Mouse (Mus musculus): ENCODE results near the gene Rcan2.

Rcan2 gene

DNA sequence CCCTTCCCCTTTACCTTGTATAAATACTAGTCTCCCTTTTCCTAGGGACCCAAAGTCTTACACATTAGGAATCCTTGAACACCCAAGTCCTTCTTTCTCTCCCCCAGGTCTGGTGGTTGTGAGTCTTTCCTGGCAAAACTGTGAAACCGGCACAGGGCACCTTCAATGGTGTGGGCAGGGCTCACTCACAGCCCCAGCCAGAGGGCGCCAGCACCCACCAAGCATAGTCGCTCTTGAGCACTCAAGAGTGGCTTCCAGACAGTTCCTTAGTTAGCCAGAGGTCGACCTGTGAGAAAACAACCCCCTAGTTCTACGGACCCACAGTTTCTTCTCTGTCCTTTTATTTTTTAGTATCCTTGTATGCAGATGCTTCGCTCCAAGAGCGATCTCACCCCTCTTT, at the start of gene Rcan2:
Gene Rcan2 (plus strand): TSS at position 275 of the 400 bp plus-strand sequence.
- DNase-seq (ENCODE audit: low read depth) = peak; percentile 54

DNA sequence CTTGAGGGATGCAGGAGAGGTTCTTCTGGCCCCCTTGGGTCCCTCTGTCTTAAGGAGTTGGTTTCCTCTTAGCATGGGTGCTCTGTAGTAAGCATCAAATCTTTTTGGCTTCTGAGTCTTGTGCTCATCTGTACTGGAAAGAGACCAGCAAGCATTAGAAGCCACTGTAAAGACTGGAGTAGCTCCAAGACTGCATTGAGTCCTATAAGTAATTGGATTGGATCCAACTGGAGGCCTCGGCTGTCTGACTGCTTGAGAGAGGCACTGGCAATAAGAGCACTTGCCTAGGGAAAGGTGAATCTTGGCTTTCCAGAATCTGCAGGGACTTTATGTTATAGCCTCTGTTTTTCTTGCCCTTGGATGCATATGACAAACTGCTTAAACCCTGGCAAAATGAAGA, 48.3 kb upstream of the Rcan2 start:
- DNase-seq (ENCODE audit: low read depth) = no peak

DNA sequence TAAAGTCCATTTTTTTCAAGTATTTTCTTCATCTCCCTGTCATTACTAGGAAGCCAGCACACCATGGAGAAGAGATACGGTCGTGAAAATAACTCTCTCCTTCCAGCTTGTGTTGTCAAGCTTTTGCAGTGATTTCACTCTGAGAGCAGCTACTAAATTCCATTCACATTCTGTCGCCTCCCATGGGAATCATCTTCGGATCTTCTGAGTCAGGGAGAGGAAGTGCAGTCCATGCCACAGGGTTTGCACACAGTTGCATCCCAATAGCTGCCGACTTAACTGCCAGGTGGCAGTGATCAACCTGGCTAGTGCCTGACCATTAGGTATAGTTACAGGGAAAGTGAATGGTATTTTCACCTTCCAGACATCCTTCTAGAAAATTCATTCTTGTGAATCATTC, 46.5 kb upstream of the Rcan2 start:
- DNase-seq (ENCODE audit: low read depth) = no peak

DNA sequence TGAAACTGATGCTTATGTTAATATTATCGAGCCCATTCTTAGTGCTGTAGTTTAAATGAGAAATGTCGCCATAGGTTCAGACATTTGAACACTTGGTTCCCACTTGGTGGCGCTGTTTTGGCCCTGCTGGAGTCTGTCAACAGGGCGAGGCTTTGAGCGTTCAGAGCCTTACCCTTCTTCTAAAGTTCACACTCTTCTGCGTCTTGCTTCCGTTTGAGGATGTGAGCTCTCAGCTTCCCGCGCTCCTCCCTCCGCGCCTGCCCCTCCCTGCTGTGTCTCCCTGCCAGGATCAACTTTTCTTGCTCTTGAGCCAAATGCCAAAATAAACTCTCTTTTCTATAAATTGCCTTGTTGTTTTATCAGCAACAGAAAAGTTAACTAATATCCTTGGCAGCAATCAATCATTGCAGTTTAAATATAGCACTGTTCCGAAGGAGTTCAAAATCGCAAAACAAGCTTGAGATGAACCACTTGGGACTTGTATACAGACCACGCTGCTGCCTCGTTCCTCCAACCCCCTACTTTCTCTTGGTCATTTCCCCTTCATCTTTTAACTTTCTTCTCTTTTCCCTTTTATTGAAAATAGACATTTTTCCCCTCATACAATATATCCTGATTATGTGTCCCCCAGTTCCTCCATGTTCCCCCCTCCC, 42.4 kb upstream of the Rcan2 start:
- peak; percentile 6 for DNase-seq (ENCODE audit: low read depth)

DNA sequence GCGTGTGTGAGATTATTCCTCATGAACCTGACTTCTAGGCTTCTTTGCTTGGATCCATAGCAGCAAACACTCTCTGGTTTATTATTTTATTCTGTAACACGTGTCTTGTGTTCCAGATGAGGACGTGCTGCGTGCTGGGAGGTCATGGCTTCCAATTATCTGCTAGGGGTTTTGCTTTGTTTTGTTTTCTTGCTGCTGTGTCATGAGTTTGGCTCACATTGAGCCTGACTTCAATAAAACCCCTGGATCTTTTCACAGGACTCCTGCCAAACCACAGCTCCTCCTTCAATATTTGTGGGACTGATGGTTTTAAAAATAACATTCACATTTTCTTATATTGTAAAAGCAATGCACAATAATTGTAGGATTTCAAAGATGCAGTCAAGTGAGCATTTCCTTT, 16.6 kb upstream of the Rcan2 start:
- DNase-seq (ENCODE audit: low read depth) = no peak

DNA sequence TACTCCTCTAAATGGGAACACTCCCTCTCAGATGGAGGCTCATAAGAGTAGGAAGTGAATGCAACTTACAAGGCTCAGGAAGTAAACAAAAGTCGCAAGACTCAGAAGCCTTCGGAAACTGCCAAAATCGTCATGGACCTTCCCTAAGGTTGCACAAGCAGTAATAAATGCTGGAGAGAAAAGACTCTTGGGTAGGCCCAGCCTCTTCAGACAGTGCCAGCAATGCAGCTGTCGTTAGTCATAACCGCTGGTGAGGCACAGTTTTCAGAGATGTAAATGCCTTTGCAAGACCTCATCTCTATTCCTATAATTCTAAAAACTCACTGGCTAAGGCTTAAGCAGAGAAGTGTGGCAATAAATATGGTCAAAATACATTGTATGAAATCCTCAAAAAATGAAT, 12.9 kb upstream of the Rcan2 start:
- DNase-seq (ENCODE audit: low read depth) = no peak

DNA sequence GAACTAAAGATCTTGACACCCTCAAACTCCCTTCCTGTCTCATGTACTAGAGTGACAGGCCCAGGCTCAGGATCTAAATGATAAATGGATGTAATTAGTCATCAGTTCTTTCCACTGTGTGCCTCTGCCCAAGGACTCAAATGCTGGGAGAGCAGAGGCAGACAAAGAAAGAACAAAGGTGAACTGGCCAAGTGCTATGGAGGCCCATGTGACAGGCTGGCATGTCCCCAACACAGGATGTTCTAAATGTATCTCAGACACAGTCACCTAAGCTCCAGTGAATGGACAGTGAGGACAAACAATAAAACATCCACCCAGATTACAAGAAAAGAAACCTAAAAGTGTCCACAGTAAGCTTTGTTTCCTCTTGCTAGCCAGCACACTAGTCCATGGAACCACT, 11.8 kb upstream of the Rcan2 start:
- DNase-seq (ENCODE audit: low read depth) = no peak

DNA sequence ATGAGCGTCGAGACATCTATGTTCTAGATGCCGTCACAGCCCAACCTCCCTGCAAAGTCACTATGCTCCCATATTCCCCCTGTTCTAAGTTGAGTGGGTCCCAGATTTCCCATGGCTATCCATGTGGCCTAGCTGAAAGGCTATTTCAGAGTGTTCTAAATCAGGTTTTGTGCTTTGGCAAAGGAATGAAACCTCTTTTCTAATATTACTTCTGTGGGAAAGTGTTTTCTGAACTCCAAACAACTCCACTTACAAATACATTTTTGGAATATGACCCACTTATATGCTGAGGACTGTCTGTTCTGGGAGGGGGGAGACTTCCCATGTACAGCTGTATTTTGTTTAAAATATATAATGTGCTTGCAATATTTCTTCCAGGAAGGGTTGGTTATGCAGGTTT, 9.4 kb upstream of the Rcan2 start:
- DNase-seq (ENCODE audit: low read depth) = no peak

DNA sequence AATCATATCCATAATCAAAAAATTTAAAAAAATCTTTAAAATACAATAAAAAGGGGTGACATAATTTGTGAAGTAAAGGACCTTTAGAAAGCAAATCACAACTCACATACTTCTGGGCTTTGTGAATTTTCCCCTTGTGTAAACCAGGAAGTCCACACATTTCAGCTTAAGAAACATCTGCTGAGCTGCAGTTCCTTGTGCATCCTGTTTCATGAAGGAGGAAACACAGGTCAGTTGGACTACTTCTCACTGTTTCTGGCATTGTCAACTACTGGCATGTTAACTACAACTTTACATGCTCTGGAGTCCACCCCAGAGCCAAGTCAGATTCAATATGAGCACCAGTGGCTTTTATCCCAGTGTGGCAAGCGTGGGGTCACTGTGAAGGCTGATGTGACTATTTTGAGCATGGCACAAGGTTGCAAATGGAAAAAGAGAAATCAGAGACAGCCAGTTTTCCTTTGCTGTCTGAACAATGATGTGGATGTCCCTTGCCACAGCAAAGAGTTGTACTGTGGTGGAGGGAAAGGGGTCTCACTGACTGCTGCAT, 6.3 kb upstream of the Rcan2 start:
- peak; percentile 28 for DNase-seq (ENCODE audit: low read depth)

DNA sequence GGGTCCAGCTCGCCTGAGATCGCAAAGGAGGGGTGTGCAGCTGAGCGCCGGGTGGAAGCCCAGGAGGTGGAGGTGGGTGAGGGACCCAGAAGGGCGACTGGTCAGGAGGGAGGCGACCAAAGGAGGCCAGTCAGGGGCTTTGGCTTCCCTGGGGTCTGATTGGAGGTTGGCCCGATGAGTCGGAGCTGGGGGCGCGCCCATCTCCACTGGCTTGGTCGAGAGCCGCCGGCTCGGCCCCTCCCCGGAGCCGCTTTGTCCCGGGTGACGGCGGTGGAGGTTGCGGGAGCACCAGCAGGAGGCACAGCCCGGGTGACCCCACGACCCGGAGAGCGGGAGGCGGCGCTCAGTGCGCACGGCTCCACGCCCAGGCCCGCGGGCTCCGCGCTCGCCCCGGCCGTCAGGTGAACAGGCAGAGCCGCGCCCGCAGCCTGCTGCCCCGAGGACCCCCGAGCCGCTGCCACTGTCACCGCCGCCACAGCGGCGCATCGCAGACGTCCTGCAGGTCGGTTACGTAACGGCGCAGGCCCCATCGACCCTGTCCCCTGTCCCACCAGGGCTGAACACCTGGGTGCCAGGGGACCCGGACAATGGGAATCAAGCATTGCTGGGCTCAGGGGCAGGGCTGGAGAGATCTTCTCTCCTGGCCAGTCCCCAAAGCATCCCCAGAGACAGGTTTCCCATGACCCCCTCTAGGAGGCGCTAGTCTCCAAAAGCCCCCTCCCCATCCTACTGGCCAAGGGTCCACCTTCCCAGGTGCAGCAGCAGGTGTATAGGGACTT, 633 bp downstream of the Rcan2 start:
- DNase-seq (ENCODE audit: low read depth) = peak; percentile 41

DNA sequence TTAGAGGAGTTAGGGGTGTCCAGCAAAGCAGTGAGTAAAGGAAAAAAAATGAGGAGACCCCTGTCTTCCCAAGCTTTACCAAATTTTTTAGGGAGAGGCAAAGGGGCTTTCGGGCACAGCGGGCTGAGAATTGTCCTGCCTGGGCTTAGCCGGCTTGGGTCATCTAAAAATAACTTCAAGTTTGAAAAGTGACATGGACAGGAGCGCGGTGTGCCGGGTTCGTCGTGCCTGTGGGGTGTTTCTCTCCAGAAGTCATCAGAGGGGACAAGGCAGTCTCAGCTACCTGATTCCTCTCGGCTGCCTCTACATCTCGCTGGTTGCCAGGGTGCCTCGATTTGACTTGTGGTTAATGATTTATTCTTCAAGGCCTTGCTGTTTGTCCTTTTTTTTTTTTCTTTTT, 1.3 kb downstream of the Rcan2 start:
- no peak for DNase-seq (ENCODE audit: low read depth)

DNA sequence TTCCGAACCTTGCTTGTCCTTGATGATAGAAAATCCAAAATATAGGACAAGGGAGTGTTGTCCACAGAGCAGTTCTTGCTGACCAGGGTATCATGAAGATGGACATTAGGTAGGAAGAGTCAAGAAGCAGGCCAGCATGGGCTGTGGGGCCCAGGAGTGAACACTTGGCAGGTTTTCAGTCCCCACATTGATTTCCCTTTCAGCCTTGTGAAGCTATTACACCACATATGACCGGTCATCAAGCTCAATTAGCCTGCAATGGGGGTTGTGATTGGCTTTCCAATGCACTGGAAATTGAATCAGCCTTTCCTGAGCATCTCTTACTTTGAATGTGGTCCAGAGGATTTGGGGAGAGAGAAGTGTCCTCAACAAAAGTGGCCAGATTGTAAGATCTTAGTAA, 2.0 kb downstream of the Rcan2 start:
- no peak for DNase-seq (ENCODE audit: low read depth)

DNA sequence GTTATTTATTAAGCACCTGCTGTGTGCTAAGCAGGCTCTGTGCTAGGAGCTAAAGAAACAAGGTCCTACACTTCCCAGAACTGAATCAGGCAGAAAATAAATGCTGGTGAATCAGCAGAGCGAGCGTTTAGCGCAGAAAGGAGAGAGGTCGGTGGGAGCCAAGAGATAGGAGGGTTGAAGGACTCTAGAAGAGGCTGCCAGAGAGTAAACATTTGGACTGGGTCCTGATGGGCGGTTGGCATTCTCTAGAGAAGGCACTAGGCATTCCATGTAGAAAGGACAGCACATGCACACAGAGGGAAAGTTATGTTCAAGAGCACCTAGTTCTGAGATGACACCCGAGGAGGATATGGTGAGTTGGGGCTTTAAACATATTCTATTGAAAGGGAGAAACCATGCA, 2.6 kb downstream of the Rcan2 start:
- DNase-seq (ENCODE audit: low read depth) = no peak

DNA sequence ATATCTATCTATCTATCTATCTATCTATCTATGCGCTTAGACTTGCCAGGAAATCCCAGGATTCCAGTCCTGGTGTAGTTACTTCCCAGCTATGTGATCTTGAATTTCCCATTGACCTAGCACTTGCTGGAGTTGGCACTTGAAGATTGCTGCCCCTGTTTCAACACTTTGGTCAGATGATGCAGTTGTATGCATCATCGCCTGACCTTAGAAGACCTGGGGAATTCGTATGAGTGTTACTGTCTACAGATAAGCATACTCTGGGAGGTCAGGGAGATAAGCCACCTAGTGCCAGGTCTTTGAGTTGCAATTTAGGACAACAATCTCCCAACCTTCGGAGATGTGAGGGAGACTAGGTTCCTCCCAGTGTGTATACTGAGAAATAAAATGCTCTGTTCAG, 5.7 kb downstream of the Rcan2 start:
- no peak for DNase-seq (ENCODE audit: low read depth)

DNA sequence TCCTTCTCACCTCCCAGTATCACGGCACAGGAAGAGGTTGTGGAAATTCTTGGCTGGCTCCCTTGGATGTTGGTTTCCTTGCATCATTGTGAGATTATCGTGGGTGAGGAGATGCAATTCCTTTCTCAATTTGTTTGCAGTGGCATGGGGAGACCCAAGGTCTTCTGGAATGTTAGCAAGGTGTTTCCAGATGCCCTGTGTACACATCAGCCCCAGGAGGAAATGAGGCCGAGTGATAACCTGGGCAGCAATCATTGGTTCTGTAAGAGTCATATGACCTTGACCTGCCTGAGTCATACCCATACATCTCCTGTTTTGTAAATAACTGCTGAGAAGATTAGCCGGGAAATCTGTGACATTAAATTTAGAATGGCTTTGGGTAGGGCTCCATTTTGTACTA, 10.3 kb downstream of the Rcan2 start:
- DNase-seq (ENCODE audit: low read depth) = no peak

DNA sequence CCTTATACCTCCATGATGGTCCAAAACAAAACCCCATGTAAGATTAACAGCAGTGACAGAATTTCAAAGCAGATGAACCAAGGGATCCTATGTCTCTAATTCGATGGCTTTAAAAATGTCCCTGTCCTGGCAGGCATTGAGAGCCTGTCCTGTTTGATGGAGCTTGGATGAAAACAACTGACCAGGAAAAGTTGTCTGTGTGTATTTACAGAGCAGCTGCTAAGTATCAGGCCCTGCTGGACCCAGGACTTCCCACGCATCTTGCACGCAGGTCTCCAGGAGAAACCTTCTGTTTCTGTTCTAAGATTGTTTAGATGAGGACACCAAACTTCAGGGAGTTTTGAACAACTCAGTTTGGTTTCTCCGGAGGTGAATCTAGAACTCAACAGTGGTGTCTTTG, 14.2 kb downstream of the Rcan2 start:
- DNase-seq (ENCODE audit: low read depth) = no peak

DNA sequence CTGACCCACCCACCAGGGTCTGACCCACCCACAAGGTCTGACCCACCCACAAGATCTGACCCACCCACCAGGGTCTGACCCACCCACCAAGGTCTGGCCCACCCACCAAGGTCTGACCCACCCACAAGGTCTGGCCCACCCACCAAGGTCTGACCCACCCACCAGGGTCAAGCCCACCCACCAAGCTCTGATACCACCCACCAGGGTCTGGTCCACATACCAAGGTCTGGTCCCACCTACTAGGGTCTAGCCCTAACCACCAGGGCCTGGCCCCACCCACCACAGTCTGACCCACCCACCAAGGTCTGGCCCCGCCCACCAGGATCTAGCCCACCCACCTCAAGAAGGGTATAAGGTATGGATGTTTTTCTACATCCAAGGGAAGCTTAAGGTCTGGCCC, 15.3 kb downstream of the Rcan2 start:
- DNase-seq (ENCODE audit: low read depth) = no peak

DNA sequence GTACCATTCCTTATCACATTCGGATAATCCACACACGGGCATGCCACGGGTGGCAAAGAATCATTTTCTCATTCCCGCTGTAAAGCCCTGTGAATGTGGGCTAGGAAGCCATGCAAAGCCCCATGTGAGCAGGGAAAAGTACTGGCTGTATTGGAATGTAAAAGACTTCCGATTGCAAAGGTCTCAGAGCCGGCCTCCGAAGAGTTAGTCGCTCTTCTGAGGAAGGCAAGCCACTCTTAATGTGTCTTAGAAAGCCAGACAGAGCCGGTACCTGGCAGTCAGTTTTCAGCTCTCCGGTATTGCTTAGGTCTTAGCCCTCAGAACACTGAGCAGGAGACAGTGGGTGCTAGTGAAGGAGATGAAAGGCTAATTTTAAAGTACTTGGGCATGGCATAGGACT, 16.0 kb downstream of the Rcan2 start:
- DNase-seq (ENCODE audit: low read depth) = no peak

DNA sequence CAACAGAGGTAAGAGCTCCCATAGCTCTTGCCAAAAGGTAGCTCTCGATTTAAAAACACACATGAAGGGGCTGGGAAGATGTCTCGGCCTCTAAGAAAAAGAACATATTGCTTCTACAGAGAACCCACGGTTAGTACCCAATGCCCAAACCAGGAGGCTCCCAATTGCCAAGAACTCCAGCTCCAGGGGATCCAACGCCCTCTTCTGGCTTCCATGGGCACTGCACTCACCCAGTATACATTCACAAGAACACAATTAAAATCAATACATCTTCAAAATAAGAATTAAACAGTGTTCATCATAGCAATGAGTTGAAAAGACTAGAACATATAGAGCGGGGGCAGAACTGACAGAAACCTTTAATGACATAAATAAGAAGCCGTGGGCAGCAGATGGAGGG, 17.2 kb downstream of the Rcan2 start:
- no peak for DNase-seq (ENCODE audit: low read depth)

DNA sequence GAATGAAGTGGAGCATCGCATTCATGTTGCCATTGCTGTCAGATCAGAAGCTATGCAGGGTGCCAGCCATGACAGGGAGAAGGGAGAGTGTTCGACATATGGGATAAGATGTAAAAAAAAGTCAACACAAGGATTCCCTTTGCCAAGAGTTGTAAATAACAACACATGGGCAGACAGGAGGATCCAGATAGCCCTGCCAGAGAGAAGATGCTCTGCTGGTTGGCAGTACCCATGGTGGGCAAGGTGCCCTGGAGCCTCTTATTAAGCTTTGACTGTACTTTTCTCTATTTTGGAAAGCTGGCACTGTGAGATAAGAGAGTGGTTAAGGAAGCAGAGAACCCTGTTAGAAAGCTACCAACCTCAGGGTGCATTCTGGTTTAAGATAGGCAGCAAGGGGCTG, 19.8 kb downstream of the Rcan2 start:
- no peak for DNase-seq (ENCODE audit: low read depth)

DNA sequence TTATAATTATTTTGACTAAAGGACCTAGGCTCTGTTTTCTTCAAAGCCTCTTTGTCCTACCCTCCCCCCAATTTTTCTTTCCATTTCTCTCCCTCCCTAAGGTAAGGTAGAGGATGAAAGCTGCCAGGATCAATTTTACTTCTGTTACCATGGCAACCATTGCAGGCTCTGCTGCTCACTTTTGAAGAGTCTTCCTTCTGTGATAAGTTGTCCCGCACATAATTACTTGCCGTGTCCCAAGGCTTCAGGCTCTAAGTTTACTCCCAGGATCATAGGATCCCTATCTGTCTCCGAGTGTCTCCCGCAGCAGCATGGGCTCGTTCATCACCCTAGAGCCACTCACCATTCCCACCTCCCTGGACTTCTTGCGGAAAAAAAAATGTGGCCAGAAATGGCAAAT, 21.1 kb downstream of the Rcan2 start:
- no peak for DNase-seq (ENCODE audit: low read depth)

DNA sequence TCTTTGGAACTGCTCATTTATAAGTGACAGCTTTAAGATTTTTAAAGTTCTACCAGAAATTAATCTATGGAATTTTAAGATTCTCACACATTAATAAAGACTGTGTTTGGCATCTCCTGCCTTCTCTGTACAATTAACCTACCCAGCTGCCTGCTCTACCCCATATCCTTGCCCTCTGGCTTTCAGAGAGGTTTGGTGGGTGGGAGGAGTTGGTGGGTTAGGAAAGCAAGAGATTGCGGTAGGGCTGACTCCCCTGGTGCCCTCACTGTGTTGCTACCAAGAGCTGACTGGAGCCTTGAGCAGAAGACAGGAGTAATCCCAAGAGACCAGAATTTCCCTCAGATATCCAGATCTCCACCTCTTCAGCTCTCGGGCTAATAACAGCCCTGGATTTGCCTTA, 21.5 kb downstream of the Rcan2 start:
- DNase-seq (ENCODE audit: low read depth) = no peak

DNA sequence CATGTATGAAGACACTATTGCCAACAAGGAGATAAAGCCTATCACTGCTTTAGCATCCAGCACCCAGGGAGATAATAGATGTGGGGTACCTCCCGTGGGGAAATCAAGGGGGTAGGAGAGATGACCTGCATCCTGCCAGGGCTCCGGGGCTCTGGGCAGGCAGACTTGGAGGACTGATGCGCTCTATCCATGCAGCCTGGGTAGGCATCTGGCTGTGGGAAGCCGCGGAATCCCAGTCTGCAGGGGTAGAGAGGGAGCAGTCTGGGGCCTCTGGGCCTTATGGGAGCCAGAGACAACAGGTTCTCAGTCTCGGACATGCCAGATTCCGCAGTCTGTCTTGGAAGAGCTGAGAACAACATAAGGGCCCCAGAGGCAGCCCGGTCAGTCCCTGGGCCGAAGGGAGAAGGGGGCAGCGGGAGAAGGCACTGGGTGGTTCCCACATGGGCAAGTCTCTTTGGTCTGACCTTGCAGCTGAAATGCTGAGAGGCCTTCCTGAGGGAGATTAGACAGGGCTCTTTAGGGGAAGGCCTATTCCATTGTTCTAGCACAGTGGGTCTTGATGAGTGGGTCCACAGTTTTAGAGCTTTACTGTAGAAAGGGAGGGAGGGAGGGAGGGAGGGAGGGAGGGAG, 23.7 kb downstream of the Rcan2 start:
- no peak for DNase-seq (ENCODE audit: low read depth)

Data from c-Kit-positive CD71-negative TER-119-negative erythroid progenitor cells, embryonic 14.5 days (primary cell).